Mouse (Mus musculus) heart, embryonic 12.5 days (tissue): ENCODE data around the gene Kif27. TPM values are rescaled to one million over a fixed set of nuclear protein-coding genes. Genes with fewer than 3 reads are reported as not detected.

Source experiments
- ATAC-seq: fragments of 200-750 bp; cut with Nextera tagmentation; 2 replicates; pipeline ENCODE4 v1.8.0; 2017; ENCODE audit warnings: moderate TSS enrichment, moderate library complexity; ENCODE audit not compliant: insufficient number of reproducible peaks, low FRiP score
- H3K27ac ChIP-seq: fragments of 300-500 bp; sonication (generic); 2 replicates; pipeline ENCODE4 v1.5.1; 2016; ENCODE audit warnings: mild to moderate bottlenecking, moderate library complexity; ENCODE audit not compliant: poor library complexity, severe bottlenecking
- H3K27me3 ChIP-seq: fragments of 300-500 bp; sonication (generic); replicated peaks from 2 replicates; pipeline ENCODE4 v1.6.1; 2016; ENCODE audit warnings: mild to moderate bottlenecking, moderate library complexity
- H3K36me3 ChIP-seq: fragments of 300-500 bp; sonication (generic); 2 replicates; pipeline ENCODE4 v1.6.1; 2016; ENCODE audit warnings: mild to moderate bottlenecking, moderate library complexity
- H3K4me1 ChIP-seq: fragments of 300-500 bp; sonication (generic); replicated peaks from 2 replicates; pipeline ENCODE4 v1.6.1; 2016; ENCODE audit warnings: mild to moderate bottlenecking
- H3K4me2 ChIP-seq: fragments of 300-500 bp; sonication (generic); 2 replicates; pipeline ENCODE4 v1.6.1; 2016; ENCODE audit warnings: mild to moderate bottlenecking, moderate library complexity
- H3K4me3 ChIP-seq: fragments of 300-500 bp; sonication (generic); 2 replicates; pipeline ENCODE4 v1.5.1; 2016; ENCODE audit warnings: mild to moderate bottlenecking
- H3K9ac ChIP-seq: fragments of 300-500 bp; sonication (generic); 2 replicates; pipeline ENCODE4 v1.6.1; 2016; ENCODE audit warnings: mild to moderate bottlenecking, moderate library complexity
- H3K9me3 ChIP-seq: fragments of 300-500 bp; sonication (generic); replicated peaks from 2 replicates; pipeline ENCODE4 v1.6.1; 2016; ENCODE audit warnings: mild to moderate bottlenecking, moderate library complexity
- WGBS: fragments of 180-500 bp; shearing (Covaris S2); methylation state at CpG from one replicate; pipeline ENCODE4 v1.1.7; 2016; 5-methylcytosine and 5-hydroxymethylcytosine counted together
- polyA plus RNA-seq: library from polyadenylated mRNA; unstranded; fragments of >200 nt; fragmentation: Nextera tagmentation; extraction: Ambion mirVana; gene quantifications from 2 replicates; pipeline ENCODE4 v1.2.1, GENCODE M21; 2016

Gene Kif27
- polyA plus RNA-seq, 1 experiment from 2014 or later, result 0.40 TPM

DNA sequence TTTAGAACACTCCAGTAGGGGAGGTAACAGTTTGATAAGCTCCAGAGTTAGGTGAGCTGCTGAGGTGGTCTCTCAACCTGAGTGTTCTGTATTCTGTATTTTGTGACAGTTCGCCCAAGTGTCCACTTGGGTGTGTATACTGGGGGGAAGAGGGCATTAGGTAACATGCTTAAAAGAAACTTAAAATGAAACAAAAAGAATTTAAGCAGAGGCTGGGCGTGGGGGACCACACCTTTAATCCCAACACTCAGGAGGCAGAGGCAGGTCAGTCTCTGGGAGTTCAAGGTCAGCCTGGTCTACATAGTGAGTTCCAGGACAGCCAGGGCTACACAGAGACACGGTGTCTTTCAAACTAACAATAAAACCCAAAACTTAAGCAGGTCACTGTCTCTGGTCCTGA, 78.4 kb downstream of the Kif27 start:
- 0 out of 2 replicates have a peak, but pooled peaks cover 3% of the 10 kb centered on the region for H3K4me1 ChIP-seq
- H3K4me2 ChIP-seq, result no peak overlapping the region
- H3K27ac ChIP-seq, result no peak overlapping the region
- no peak for ATAC-seq
- H3K36me3 ChIP-seq, result no peaks in the 10 kb centered on the region
- 82% methylated on average over 3 of the region's 3 CpGs for WGBS
- no peak overlapping the region for H3K4me3 ChIP-seq
- no peak overlapping the region for H3K9ac ChIP-seq
- no peaks in the 10 kb centered on the region for H3K9me3 ChIP-seq
- H3K27me3 ChIP-seq, result 0 out of 2 replicates have a peak, but pooled peaks cover 6% of the 10 kb centered on the region

DNA sequence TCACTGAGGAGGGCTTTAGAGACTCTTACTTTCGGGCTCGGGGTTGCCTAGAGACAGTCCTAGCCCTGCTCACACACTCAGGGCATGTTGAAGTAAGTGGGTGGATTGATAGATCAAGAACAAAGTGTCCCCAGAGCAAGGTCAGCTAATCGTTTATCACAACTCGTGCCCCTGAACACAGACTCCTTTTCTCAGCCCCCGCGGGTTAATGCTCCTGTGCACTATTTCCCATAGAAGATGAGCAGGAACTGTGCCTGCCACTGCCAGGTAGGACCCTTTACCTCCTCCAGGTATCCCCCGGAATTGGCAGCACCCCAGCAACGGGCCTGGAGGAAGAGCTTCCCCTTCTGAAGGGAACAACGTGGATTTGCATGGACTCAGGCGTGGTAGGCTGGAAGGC, 82.7 kb downstream of the Kif27 start:
- no peak overlapping the region for H3K27ac ChIP-seq
- H3K4me1 ChIP-seq, result peaks cover 14% of the 10 kb centered on the region
- H3K36me3 ChIP-seq, result no peaks in the 10 kb centered on the region
- ATAC-seq, result no peak
- H3K27me3 ChIP-seq, result 0 out of 2 replicates have a peak, but pooled peaks cover 4% of the 10 kb centered on the region
- no peak overlapping the region for H3K4me2 ChIP-seq
- no peak overlapping the region for H3K9ac ChIP-seq
- no peaks in the 10 kb centered on the region for H3K9me3 ChIP-seq
- WGBS, result 72% methylated on average over 10 of the region's 10 CpGs
- no peak overlapping the region for H3K4me3 ChIP-seq

DNA sequence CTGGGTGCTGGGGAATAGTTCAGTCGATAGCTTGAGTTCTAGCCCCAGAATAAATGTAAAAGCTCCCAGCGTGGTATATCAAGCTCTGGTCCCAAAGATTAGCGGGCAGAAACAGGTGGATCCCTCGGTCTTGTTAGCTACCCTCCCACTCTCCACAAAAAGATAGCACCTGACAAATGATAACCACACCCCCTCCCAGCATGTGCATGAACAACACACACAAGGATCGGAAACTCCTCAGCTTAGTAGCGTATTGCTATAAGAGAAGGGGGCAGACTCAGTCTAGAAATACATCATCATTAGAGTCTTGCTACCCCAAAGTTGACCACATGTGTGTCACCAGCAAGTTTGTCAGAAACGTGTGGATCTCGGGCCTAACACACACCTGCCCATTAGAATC, 83.3 kb downstream of the Kif27 start, which contains the start of gene Gkap1:
TSS of gene Gkap1 (minus strand) at position 101 of the 400 bp plus-strand sequence.
- peak within 1 kb of the TSS; percentile 49 for H3K27ac ChIP-seq
- peaks cover 14% of the 10 kb centered on the region for H3K4me1 ChIP-seq
- H3K27me3 ChIP-seq, result 0 out of 2 replicates have a peak, but pooled peaks cover 4% of the 10 kb centered on the region
- peak within 1 kb of the TSS; percentile 80 for H3K4me3 ChIP-seq
- no peaks in the 10 kb centered on the region for H3K36me3 ChIP-seq
- peak within 1 kb of the TSS; percentile 88 for H3K9ac ChIP-seq
- ATAC-seq, result no peak
- H3K4me2 ChIP-seq, result peak within 1 kb of the TSS; percentile 87
- WGBS, result 69% methylated on average over 8 of the region's 8 CpGs
- H3K9me3 ChIP-seq, result no peaks in the 10 kb centered on the region

DNA sequence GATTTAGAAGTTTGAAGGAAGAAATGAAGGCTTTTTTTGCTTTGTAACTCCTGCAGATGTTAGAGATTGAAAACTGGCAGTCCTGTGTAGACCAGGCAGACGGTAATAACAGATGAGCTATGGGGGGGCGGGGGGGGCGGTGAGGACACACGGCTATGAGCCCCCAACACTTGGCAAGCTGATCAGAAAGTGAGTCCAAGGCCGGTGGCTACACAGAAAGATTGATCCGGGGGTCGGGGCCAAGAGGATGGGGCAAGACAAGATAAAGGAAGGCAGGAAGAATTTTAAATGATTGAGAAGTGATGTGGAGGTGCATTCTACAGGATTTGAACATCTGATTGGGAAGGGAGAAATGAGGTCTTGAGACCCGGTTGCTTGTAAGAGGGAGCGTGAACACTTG, 83.8 kb downstream of the Kif27 start:
- WGBS, result 21% methylated on average over 9 of the region's 9 CpGs

DNA sequence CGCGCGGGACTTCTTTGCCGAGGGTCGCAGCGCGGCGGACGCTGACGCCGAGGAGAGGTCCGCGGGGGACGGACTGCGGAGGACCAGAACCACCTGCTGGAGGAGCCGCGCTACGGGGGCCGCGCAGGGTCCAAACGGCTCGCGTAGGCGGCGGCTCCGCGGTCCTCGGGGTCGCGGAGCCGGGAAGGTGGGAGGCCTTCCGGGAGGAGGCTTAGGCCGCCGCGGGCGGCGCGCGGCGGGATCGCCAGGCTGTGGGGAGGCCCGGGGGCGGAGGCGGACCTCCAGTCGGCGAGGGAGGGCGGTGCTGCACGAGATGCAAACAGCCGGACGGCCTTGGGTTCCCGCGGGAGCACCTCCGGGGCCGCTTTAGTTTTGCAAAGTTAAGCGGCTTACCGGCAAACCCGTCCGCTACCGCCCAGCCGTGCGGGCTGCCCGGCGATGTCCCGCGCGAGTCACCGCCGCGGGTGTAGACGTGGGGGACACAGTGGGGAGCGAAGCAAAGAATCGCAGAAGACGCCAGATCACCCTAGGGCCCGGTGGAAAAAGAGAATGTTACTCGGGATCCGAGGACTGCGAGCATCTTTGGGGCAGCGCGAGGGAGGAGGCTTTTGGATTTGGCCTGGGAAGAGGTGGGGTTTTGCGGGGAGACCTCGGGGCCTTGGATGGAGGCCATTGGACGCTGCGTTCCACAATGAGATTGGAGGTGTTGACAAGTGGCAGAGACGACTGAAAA, 84.5 kb downstream of the Kif27 start:
- no peaks in the 10 kb centered on the region for H3K36me3 ChIP-seq
- 0 out of 2 replicates have a peak, but pooled peaks cover 4% of the 10 kb centered on the region for H3K27me3 ChIP-seq
- H3K4me1 ChIP-seq, result peaks cover 18% of the 10 kb centered on the region
- H3K9ac ChIP-seq, result peak overlapping the region; percentile 88
- peak overlapping the region; percentile 49 for H3K27ac ChIP-seq
- peak overlapping the region; percentile 80 for H3K4me3 ChIP-seq
- 0% methylated on average over 84 of the region's 84 CpGs for WGBS
- ATAC-seq, result peak; percentile 88
- H3K4me2 ChIP-seq, result peak overlapping the region; percentile 87
- H3K9me3 ChIP-seq, result no peaks in the 10 kb centered on the region

More for the DNA sequence above, 83.8 kb downstream of the Kif27 start:
- H3K27ac ChIP-seq, result no peak overlapping the region
- 0 out of 2 replicates have a peak, but pooled peaks cover 4% of the 10 kb centered on the region for H3K27me3 ChIP-seq
- no peaks in the 10 kb centered on the region for H3K36me3 ChIP-seq
- ATAC-seq, result no peak
- peak overlapping the region; percentile 80 for H3K4me3 ChIP-seq
- peak overlapping the region; percentile 87 for H3K4me2 ChIP-seq
- H3K4me1 ChIP-seq, result peaks cover 18% of the 10 kb centered on the region
- peak overlapping the region; percentile 88; the same call in 1 of the 2 replicates for H3K9ac ChIP-seq
- no peaks in the 10 kb centered on the region for H3K9me3 ChIP-seq

DNA sequence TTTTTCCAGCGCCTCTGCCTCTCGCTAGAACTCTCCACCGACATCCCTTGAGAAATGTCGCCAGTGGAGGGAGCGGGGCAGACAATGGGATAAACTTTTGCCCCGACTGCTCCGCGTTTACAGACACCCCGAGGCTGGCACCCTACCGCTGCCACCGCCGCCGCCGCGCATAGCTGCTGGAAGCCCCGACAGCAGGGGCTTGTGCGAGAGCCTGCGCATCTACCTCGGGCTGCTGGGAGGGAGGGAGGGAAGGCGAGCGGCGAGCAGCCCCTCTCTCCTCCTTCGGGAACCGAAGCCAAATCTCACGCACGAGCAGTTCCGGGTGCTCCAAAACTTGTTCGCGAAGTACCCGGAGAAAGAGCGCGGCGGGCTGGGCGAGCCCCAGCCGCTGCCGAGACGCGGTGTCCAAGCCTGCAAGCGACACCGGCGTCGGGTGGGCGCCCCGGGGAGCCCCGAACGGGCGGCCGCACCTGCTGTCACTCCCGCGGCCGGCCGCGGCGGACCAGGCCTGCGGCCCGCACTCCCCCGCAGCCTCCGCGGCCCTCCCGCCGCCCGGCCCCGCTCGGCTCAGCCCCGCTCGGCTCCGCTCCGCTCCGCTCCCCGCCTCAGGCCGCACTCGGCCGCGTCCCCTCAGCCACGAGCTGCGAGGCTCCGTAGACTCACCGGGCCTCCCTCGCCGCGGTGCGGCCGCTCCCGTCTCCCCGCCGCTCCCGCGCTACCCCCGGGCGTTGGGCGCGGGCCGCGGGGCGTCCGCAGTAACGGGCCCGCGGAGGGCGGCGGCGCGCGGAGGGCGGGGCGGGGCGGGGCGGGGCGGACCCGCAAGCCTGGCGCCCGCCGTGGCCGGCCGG, 85.3 kb downstream of the Kif27 start:
- 1% methylated on average over 105 of the region's 115 CpGs for WGBS
- H3K4me1 ChIP-seq, result peaks cover 18% of the 10 kb centered on the region

DNA sequence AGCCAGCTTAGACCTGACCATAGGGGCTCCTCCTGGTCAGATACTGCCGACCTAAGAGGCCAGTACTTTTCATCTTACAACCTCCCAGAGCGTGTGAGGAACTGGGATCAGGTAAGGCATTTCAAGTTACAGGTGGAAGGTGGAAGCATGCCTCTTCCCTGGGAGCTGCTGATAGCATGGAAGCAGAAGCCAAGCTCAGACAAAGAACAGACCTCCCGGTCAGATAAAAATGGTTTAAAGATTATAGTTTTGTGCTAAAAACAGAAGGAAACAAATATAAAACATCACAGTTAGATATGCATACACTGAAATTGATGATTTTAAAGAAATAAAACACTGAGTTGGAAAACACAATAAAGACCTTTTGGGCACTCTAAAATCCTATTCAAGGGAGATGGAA, 92.1 kb downstream of the Kif27 start:
- 64% methylated on average over 3 of the region's 3 CpGs for WGBS
- Histone ChIP-seq H3K27me3 (no peaks in the 10 kb centered on the region), H3K9me3 (no peaks in the 10 kb centered on the region), H3K4me2 (no peak overlapping the region), H3K36me3 (peaks cover 6% of the 10 kb centered on the region), H3K9ac (no peak overlapping the region), H3K4me1 (peaks cover 7% of the 10 kb centered on the region; the same call in 1 of the 2 replicates), H3K4me3 (no peak overlapping the region), H3K27ac (no peak overlapping the region)
- ATAC-seq, result no peak

More for the DNA sequence above, 85.3 kb downstream of the Kif27 start:
- H3K9me3 ChIP-seq, result no peaks in the 10 kb centered on the region
- ATAC-seq, result peak; percentile 79
- H3K4me2 ChIP-seq, result peak overlapping the region; percentile 87
- H3K9ac ChIP-seq, result peak overlapping the region; percentile 88
- no peaks in the 10 kb centered on the region for H3K36me3 ChIP-seq
- 0 out of 2 replicates have a peak, but pooled peaks cover 4% of the 10 kb centered on the region for H3K27me3 ChIP-seq
- peak overlapping the region; percentile 49 for H3K27ac ChIP-seq
- peak overlapping the region; percentile 80 for H3K4me3 ChIP-seq

DNA sequence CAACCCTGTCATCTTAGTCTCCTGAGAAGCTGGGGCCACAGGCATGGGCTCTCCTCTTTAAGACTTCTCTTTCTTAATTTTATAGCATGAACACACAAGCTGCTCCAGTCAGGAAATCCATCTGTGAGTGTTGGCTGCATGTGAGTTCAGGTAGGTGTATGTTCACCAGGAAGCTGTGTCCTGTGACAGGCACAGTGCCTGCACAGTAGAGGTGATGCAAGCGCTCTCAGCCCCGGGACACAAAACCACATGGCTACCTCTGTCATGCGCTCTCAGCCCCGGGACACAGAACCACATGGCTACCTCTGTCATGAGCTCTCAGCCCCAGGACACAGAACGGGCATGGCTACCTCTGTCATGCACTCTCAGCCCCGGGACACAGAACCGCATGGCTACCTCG, 95.4 kb downstream of the Kif27 start:
- Histone ChIP-seq H3K4me3 (no peak overlapping the region), H3K9ac (no peak overlapping the region), H3K4me1 (0 out of 2 replicates have a peak, but pooled peaks cover 3% of the 10 kb centered on the region), H3K27me3 (no peaks in the 10 kb centered on the region), H3K36me3 (peaks cover 10% of the 10 kb centered on the region), H3K9me3 (no peaks in the 10 kb centered on the region), H3K4me2 (no peak overlapping the region), H3K27ac (no peak overlapping the region)
- no peak for ATAC-seq
- 82% methylated on average over 8 of the region's 8 CpGs for whole genome bisulfite sequencing

DNA sequence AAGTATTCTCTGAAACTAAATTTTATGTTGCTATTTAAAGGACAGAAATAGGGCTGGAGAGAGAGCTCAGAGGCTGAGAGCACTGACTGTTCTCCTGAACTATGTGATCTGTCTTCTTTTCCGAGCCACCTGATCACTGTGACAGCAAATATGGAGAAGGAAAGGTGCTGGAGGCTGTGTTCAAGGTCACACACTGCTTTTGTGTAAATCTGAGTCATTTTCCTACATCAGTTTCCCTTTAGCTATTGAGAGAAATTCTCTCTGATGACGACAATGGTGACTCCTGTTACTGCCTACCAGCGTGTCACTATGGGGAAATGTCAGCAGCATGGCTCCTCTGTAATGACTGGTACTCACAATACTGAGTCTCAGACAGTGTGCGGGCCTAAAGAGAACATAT, 97.2 kb downstream of the Kif27 start:
- no peaks in the 10 kb centered on the region for H3K9me3 ChIP-seq
- no peak for ATAC-seq
- H3K4me3 ChIP-seq, result no peak overlapping the region
- no peaks in the 10 kb centered on the region for H3K27me3 ChIP-seq
- peaks cover 19% of the 10 kb centered on the region for H3K36me3 ChIP-seq
- H3K4me2 ChIP-seq, result no peak overlapping the region
- H3K27ac ChIP-seq, result peak overlapping the region; percentile 42
- no peak overlapping the region for H3K9ac ChIP-seq
- 0 out of 2 replicates have a peak, but pooled peaks cover 2% of the 10 kb centered on the region for H3K4me1 ChIP-seq
- WGBS, result 68% methylated on average over 4 of the region's 4 CpGs

DNA sequence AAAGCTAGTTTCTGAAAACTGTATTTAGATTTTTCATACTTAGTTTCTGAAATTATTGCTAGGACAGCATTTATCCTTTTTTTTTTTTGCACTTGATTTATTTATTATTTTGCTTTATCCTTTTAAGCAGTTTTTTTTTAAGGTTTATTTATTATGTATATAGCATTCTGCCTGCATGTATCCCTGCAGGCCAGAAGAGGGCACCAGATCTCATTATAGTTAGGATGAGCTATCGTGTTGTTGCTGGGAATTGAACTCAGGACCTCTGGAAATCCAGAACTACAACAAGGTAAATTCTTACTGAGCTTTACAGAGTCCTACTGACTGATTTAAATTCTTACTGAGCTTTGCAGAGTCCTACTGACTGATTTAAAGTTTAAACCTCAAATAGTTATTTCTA, 105.7 kb downstream of the Kif27 start:
- H3K36me3 ChIP-seq, result peaks cover 34% of the 10 kb centered on the region
- no peak overlapping the region for H3K27ac ChIP-seq
- H3K9me3 ChIP-seq, result no peaks in the 10 kb centered on the region
- H3K4me2 ChIP-seq, result no peak overlapping the region
- no peaks in the 10 kb centered on the region for H3K27me3 ChIP-seq
- H3K9ac ChIP-seq, result no peak overlapping the region
- WGBS, result 83% methylated on average over 1 of the region's 1 CpGs
- H3K4me3 ChIP-seq, result no peak overlapping the region
- H3K4me1 ChIP-seq, result no peaks in the 10 kb centered on the region
- ATAC-seq, result no peak

DNA sequence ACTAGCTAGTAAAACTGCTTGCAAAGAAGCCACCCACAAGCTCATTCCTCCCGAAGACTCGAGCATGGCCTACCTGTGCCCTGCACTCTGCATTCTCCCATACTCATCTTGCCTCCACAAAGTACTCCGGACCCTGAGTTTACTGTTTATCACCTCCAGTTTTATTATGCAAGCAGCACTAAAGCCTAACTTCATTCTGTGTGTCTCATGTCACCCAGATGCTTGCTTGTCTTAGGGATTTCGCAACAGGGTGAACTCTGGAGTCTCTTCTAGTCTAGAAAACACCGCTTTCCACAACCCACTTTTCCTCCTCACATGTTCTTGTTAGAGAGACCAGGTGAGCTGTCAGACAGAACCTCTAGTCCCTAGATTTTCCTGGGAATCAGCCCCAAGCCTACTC, 110.0 kb downstream of the Kif27 start:
- no peak overlapping the region for H3K4me2 ChIP-seq
- 88% methylated on average over 5 of the region's 5 CpGs for WGBS
- H3K9ac ChIP-seq, result no peak overlapping the region
- peaks cover 22% of the 10 kb centered on the region for H3K36me3 ChIP-seq
- H3K27ac ChIP-seq, result no peak overlapping the region
- H3K4me3 ChIP-seq, result no peak overlapping the region
- no peak for ATAC-seq
- no peaks in the 10 kb centered on the region for H3K4me1 ChIP-seq
- no peaks in the 10 kb centered on the region for H3K9me3 ChIP-seq
- no peaks in the 10 kb centered on the region for H3K27me3 ChIP-seq
